Mouse (Mus musculus): ENCODE results near the gene 9530053A07Rik. TPM values are rescaled to one million over a fixed set of nuclear protein-coding genes. Genes with fewer than 3 reads are reported as not detected.

The 9530053A07Rik gene
- total RNA-seq, 2 experiments from 2014 or later = not detected

Other genes starting within 250 kb of the 9530053A07Rik start
- 1 to 10 TPM; 3.2 to 5.4 TPM for gene Zfp974, start 200.0 kb upstream of the 9530053A07Rik start, total RNA-seq (2021)
- 1 to 10 TPM; 6.3 to 7.2 TPM for gene Zfp780b, start 150.3 kb upstream of the 9530053A07Rik start, total RNA-seq (2021)
- under 1 TPM; 0.38 to 0.46 TPM for gene Zfp850, start 115.4 kb upstream of the 9530053A07Rik start, total RNA-seq (2021)
- gene Psmc4, start 79.4 kb upstream of the 9530053A07Rik start, total RNA-seq (2021) = 100 to 1,000 TPM in 1 of 2 experiments, 10 to 100 TPM in 1; 99.0 to 104 TPM
- not detected for gene Fcgbp, start 58.2 kb upstream of the 9530053A07Rik start, total RNA-seq (2021)
- 10 to 100 TPM; 21.8 to 24.3 TPM for gene Fbl, start 40.2 kb downstream of the 9530053A07Rik start, total RNA-seq (2021)
- 10 to 100 TPM; 91.6 to 95.8 TPM for gene Dyrk1b, start 50.0 kb downstream of the 9530053A07Rik start, total RNA-seq (2021)
- 1 to 10 TPM; 5.0 to 5.2 TPM for gene Eid2, start 138.4 kb downstream of the 9530053A07Rik start, total RNA-seq (2021)
- 1 to 10 TPM; 4.0 to 4.8 TPM for gene Eid2b, start 148.3 kb downstream of the 9530053A07Rik start, total RNA-seq (2021)
- gene Selenov, start 161.7 kb downstream of the 9530053A07Rik start, total RNA-seq (2021) = not detected
- not detected for gene Dll3, start 172.8 kb downstream of the 9530053A07Rik start, total RNA-seq (2021)
- gene Timm50, start 182.6 kb downstream of the 9530053A07Rik start, total RNA-seq (2021) = 10 to 100 TPM; 41.8 to 43.9 TPM
- 10 to 100 TPM; 52.8 to 54.3 TPM for gene Supt5, start 209.3 kb downstream of the 9530053A07Rik start, total RNA-seq (2021)
- gene Rps16, start 221.2 kb downstream of the 9530053A07Rik start, total RNA-seq (2021) = 100 to 1,000 TPM; 361 to 390 TPM
- 1 to 10 TPM; 4.7 to 7.3 TPM for gene Plekhg2, start 243.1 kb downstream of the 9530053A07Rik start, total RNA-seq (2021)

All from gastrocnemius, postnatal 25 days (tissue).